Mouse (Mus musculus) urinary bladder, adult 18-20 months (tissue): ENCODE measurements around the gene Tbxas1.

Experiments used
- DNase-seq, 2 experiments: peaks; one replicate each; pipeline ENCODE4 v3.0.0; 2022; ENCODE audit warnings: low spot score in 2 of 2, mixed read lengths in 2 of 2

Gene Tbxas1

DNA sequence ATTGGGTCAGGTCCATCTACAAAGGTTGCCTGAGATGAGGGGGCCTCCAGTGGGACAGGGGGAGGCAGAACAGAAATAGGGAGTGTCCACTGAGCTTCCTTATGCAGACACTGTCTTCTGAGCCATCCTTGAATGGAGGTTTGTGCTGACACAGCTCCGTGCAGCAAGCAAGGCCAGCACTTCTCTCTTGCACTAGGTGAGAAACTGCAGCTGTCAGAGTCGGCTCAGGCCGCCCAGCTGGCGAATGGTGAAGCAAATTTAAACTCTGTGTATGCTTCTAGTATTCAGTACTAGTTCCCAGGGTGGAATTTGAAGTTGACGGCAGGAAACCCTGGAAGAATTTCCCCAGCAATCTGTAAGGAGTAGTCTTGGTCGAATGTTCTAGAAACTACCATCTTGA, 175.6 kb downstream of the Tbxas1 start:
- no peak for DNase-seq

DNA sequence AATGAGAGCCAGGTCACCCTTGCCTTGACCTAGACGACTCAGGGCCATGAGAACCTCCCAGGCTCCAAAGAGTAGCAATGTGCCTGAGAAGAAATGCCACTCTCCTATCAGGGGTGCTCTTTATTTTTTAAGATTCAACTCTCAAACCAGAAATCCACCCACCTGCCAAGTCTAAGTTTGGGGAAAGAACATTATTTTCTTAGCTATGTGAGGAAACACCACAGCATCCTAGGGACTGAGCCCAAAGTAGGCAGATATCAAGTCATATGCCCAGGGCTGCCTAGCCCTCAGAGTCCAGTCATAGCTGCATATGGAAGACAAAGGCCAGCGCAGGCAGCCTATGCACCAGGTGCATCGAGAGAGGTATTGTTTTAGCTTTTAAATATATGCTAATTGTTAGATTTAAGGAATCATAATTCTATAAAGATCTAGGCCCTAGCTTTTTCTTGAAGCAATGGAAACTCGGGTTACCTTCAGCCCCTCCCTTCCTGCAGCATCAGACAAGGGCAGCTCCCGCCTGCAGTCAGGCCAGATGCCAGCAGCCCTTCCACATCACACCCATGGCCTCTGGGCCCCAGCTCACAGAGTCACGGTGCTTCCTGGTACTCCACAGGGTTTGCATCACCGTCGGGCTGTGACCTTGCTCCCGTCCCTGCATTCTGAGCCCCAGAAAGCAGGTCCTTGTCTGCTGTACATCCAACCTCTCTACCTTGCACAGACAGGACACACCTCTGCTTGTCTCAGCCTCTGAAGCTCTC, 176.8 kb downstream of the Tbxas1 start:
- no peak for DNase-seq

DNA sequence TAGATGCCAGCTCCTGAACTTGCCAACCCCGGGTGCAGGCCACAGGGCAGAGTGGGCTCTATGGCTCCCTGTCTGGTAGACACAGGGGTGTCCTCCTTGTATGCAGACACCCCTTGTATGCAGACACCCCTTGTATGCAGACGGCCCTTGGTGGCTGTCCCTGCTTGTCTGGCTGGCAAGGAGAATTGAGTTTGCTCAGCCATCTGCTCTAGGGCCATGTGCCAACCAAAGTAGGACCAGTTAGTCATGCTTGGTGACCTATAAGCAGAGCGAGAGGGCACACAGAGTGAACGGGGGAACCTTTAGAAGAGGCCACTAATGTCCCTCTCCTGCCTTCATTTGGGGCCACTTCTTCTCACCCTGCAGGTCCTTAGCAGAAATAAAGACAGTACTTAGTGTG, 177.4 kb downstream of the Tbxas1 start:
- no peak for DNase-seq

DNA sequence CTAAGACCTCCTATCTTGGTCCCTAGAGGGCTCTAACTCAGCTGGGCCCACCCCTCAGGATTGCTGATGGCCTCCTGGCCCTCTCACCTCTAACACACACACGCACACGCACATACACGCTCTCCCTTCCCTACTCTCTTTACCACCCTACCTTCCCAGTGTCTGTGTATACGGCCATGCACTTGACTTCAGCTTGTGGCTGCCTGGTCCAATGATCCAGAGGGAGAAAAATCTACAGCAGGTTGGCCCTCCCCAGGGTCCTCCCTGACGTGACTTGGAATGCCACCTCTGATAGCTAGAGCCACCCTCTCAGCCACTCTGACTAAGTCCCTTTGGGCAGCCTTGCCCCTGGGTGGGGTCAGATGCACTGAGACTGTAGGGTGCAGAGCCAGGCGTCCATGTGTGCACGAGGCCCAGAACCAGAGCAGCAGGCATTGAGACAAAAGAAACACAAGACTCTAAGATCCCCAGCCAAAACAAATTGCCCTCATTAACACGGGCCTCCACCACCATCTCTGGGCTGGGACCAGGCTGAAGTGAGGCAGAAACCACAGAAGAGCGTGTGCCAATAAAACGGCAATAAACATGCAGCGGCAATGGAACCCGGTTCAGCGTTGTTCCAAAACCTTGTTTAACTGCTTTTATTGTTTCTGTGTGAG, 179.1 kb downstream of the Tbxas1 start:
- no peak for DNase-seq

GRCm38 (mm10) chr6:39054878-39055508, 179.8 kb downstream of the Tbxas1 start:
- no peak for DNase-seq

GRCm38 (mm10) chr6:39055831-39056261, 180.6 kb downstream of the Tbxas1 start:
- no peak for DNase-seq

DNA sequence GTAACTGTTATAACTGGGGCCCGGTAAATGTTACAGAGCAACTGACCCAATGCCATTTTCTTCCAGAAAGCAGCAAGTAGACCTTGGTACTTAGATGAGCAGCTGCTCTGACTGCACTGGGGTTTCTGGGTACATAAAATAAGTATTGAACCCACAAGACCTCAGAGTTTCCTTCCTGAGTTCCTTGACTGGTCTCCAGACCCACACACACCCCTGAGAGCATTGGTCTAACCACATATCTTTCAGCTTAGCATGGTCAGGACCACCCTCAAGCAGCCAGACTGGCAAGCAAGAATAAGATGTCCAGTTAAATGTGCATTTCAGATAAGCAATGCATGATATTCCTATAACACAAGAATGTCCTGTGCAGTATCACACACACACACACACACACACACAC, 182.0 kb downstream of the Tbxas1 start:
- DNase-seq = no peak

DNA sequence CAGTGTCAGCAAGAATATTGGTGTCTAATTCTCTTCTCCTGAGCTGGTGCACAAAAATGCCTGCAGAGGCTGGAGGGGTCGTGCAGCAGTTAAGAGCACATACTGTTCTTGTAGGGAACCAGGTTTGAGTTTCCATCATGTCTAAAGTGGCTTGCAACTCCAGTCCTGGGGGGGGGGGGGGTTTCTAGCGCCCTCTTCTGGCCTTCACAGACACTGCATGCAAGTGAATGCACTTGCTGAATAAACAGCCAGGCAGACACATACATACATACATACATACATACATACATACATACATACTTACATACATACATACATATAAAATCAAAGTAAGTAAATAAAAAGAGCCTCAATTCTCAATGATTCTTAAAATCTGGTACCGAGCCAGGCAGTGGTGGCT, 183.2 kb downstream of the Tbxas1 start:
- no peak for DNase-seq

GRCm38 (mm10) chr6:39058936-39059335, 183.7 kb downstream of the Tbxas1 start:
- no peak for DNase-seq

GRCm38 (mm10) chr6:39059547-39060497, 184.6 kb downstream of the Tbxas1 start:
- peak in 1 of 2 experiments; percentile 31 for DNase-seq

DNA sequence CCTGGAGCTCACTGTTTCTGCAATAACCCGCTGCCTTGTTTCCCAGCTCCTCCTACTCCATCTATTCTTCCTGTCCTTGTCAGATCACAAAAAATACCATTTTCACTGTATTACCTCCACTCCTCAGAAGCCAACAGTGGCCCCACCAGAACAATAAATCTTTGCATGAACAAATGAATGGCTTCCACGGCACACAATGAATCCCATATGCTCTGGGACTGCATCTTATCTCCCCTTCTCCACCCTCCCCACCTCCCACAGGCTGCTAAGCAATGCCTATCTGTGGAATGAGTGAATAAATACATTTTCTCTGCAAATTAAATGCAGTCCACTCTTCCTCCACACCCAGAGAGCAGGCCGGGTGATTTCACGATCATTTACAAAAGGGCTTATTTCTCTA, 186.0 kb downstream of the Tbxas1 start:
- no peak for DNase-seq

- no peak for DNase-seq
These were observed 188.3 kb downstream of the Tbxas1 start for GRCm38 (mm10) chr6:39063541-39063940.

- peak; percentile 53 to 56 for DNase-seq
These were observed 191.9 kb downstream of the Tbxas1 start for GRCm38 (mm10) chr6:39066935-39067578.

- DNase-seq = no peak
These were observed 197.5 kb downstream of the Tbxas1 start for GRCm38 (mm10) chr6:39072664-39073063.

DNA sequence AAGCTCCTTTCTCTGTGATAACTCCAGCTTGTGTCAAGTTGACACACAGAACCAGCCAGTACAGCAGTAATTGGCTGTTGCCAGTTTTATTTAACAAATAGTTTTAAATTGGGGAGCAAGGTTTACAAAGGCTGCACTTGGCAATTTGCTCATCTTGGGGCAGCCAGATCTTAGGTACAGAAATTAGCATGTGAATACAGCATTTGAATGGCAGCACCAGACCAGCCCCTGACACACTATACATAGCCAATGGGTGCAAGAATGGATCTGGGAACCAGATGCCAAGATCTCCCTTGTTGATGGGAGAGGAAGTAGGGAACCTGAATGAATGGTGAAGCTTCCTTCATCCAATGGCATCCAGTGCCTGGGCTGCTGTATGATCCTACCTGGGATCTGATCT, 199.0 kb downstream of the Tbxas1 start:
- DNase-seq = no peak

DNA sequence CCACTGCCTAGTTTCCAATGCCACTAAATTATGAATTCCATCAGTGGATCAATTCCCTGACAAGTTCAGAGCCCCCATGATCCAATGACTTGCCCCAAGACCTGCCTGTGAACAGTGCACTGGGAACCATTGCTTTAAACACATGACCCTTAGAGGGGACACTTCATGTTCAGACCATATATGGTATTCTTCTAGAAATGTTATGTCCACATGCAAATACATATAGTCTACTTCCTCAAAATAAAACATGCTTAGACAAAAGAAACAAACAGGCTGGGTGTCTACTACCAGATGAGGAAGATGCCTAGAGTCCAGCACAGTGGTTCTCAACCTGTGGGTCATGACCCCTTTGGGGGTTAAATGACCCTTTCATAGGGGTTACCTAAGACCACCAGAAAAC, 201.3 kb downstream of the Tbxas1 start:
- DNase-seq = no peak

DNA sequence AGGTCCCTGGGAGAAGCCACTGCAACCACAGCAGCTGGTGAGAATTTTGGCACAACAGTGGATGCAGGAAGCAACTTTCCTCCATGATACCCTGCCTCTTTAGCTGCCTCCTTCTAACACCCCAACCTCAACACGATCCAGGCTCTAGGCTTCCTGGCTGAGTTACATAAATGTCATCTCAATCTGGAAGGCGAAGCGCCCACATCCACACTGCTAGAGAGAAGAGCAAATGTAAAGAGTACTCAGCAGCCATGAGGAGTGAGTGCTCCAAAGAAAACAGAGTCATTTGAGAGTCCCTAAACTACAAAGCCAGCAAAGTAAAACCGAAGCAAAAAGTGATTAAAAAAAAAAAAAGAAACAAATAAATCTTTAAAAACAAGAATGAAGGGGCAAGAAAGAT, 229.4 kb downstream of the Tbxas1 start:
- DNase-seq = no peak

DNA sequence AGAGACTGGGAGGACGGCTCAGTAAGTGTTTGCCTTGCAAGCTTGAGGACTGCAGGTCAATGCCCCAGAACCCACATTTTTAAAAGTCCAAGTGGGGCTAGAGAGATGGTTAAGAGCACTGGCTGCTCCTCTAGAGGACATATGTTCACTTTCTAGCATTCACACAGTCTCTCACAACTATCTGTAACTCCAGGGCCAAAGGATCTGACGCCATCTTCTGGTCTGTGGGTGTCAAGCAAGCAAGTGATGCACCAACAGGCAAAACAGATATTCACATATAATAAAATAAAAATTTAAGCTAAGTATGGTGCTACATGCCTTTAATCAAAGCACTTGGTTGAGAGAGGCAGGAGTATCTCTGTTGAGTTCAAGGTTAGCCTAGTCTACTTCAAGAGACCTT, 231.6 kb downstream of the Tbxas1 start:
- DNase-seq = no peak

GRCm38 (mm10) chr6:39112701-39113100, 237.5 kb downstream of the Tbxas1 start:
- no peak for DNase-seq

- DNase-seq = no peak
These were observed 237.9 kb downstream of the Tbxas1 start for GRCm38 (mm10) chr6:39113141-39113540.

GRCm38 (mm10) chr6:39115438-39115837, 240.2 kb downstream of the Tbxas1 start:
- DNase-seq = no peak
